Mouse (Mus musculus): ENCODE results near the gene Specc1. TPM values are rescaled to one million over a fixed set of nuclear protein-coding genes. Genes with fewer than 3 reads are reported as not detected.

The Specc1 gene
- total and polyA plus RNA-seq, 3 experiments, result 7.3 to 18.6 (median 15.5) TPM

DNA sequence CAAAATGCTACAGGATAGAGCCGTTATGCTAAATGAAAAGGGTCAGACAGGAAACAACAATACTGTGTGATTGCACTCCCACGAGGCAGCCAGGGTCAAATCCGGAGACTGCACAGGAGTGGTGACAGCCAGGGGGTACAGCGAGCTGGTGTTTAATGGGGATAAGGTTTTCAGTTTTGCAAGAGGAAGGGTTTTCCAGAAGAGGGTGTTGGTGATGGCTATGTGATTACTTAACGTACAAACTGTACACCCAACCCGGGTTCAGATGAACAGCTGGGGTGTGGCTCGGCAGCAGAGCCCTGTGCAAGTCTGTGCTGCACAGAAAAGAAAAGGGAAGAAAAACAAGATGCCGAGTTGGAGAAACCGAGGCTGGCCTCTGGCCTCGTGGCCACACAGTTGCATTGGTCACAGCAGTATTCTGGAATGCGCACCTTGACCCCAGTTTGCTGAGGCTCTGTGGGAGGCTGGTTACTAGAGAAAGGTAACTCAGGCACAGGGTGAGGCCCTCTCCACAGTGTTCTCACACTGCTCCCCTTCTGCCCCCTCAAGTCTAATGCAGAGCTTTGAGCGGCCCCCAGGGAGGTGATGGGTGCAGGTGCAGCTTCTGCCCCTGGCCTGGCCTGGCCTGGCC lies 284.2 kb downstream of the Specc1 start:
- no peak overlapping the region for H3K4me2 ChIP-seq (ENCODE audit: insufficient read depth, low read depth, poor library complexity, severe bottlenecking)
- H3K9me3 ChIP-seq (replicated peaks; ENCODE audit: low read length), result peaks cover 10% of the 10 kb centered on the region
- H3K36me3 ChIP-seq (replicated peaks in 1 of 2; ENCODE audit: control insufficient read depth in 1 of 2, insufficient read depth in 1 of 2, low read length in 1 of 2), result no peaks in the 10 kb centered on the region
- H3K27me3 ChIP-seq (replicated peaks), result peaks cover 4% of the 10 kb centered on the region
- TF ChIP-seq MAFK (IDR thresholded peaks at IDR 0.05; ENCODE audit: insufficient replicate concordance, low read length), result no peak
- no peak for TF ChIP-seq PAX5 (IDR thresholded peaks at IDR 0.05; ENCODE audit: low read length)
- TF ChIP-seq NELFE (IDR thresholded peaks at IDR 0.05; ENCODE audit: low read depth, low read length), result no peak
- dilution Hi-C loops (cut with MboI; ENCODE audit: extremely low pct_ligation_motif_present, extremely low pct_unique_long_range_greater_than_20kb, low sequenced_read_pairs), result no loop called here
- no peaks in the 10 kb centered on the region for H3K79me2 ChIP-seq (replicated peaks; ENCODE audit: control insufficient read depth, extremely low read depth, insufficient read depth, poor library complexity, severe bottlenecking)
- 0 out of 4 replicates have a peak, but pooled peaks cover 0 to 3% of the 10 kb centered on the region in 2 experiments for H3K4me1 ChIP-seq (ENCODE audit: control insufficient read depth in 1 of 2, insufficient read depth in 2 of 2)
- no peak overlapping the region for H3K27ac ChIP-seq (ENCODE audit: insufficient read depth, low read depth)
- no peak for DNase-seq (ENCODE audit: extremely low read depth)
- in situ Hi-C loops (cut with MboI; ENCODE audit: low pct_ligation_motif_present, low pct_unique_long_range_greater_than_20kb, low sequenced_read_pairs), result no loop called here
- H3K4me3 ChIP-seq (replicated peaks in 1 of 3; ENCODE audit: low read depth in 2 of 3, low read length in 2 of 3, poor library complexity in 1 of 3), result no peak overlapping the region
- H3K9ac ChIP-seq (ENCODE audit: insufficient read depth, low read depth), result no peak overlapping the region

DNA sequence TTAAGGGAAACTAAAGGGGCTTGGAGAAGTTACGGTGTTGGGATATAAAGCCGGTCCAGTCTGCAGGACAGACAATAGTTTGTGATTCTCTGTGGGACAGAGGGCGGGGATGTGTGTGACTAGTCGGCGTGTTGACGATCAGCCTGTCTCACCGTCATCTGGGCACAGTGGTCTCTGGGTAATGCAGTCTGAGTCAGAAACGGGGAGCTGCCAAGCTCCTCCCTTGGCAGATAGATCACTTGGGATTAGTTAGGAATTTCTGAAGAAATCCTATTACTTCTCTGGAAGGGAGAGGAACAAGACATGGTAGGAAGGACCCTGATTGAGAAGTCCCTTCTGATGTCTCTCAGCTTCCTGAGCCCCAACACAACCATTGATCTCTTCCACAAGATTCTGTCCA lies 287.3 kb downstream of the Specc1 start:
- peaks cover under 1 to 5% of the 10 kb centered on the region in 2 experiments; a peak in 2 of 4 replicates for H3K4me1 ChIP-seq (ENCODE audit: control insufficient read depth in 1 of 2, insufficient read depth in 2 of 2)
- H3K27me3 ChIP-seq (replicated peaks), result peaks cover 14% of the 10 kb centered on the region
- no peak overlapping the region for H3K27ac ChIP-seq (ENCODE audit: insufficient read depth, low read depth)
- DNase-seq (ENCODE audit: extremely low read depth), result no peak
- H3K4me2 ChIP-seq (ENCODE audit: insufficient read depth, low read depth, poor library complexity, severe bottlenecking), result no peak overlapping the region
- peaks cover 20% of the 10 kb centered on the region for H3K9me3 ChIP-seq (replicated peaks; ENCODE audit: low read length)
- no peaks in the 10 kb centered on the region for H3K36me3 ChIP-seq (replicated peaks in 1 of 2; ENCODE audit: control insufficient read depth in 1 of 2, insufficient read depth in 1 of 2, low read length in 1 of 2)
- H3K4me3 ChIP-seq (replicated peaks in 1 of 3; ENCODE audit: low read depth in 2 of 3, low read length in 2 of 3, poor library complexity in 1 of 3), result no peak overlapping the region
- H3K79me2 ChIP-seq (replicated peaks; ENCODE audit: control insufficient read depth, extremely low read depth, insufficient read depth, poor library complexity, severe bottlenecking), result no peaks in the 10 kb centered on the region
- in situ Hi-C loops (cut with MboI; ENCODE audit: low pct_ligation_motif_present, low pct_unique_long_range_greater_than_20kb, low sequenced_read_pairs), result no loop called here
- dilution Hi-C loops (cut with MboI; ENCODE audit: extremely low pct_ligation_motif_present, extremely low pct_unique_long_range_greater_than_20kb, low sequenced_read_pairs), result no loop called here
- TF ChIP-seq ELF1 (IDR thresholded peaks at IDR 0.05; ENCODE audit: low read depth, low read length) (no peak), CHD1 (IDR thresholded peaks at IDR 0.05; ENCODE audit: low read depth, low read length) (no peak), CHD2 (IDR thresholded peaks at IDR 0.05; ENCODE audit: low read length) (no peak), EP300 (IDR thresholded peaks at IDR 0.05; ENCODE audit: low read length) (no peak), MAZ (IDR thresholded peaks at IDR 0.05; ENCODE audit: low read depth, low read length) (no peak), NELFE (IDR thresholded peaks at IDR 0.05; ENCODE audit: low read depth, low read length) (no peak), IRF4 (IDR thresholded peaks at IDR 0.05; ENCODE audit: low read depth, low read length) (no peak), USF2 (conservative IDR thresholded peaks at IDR 0.05; ENCODE audit: low read depth, low read length) (no peak), RCOR1 (conservative IDR thresholded peaks at IDR 0.05; ENCODE audit: low read depth, low read length) (no peak), MXI1 (IDR thresholded peaks at IDR 0.05; ENCODE audit: low read depth, low read length) (no peak), NRF1 (IDR thresholded peaks at IDR 0.05; ENCODE audit: low read depth, low read length) (no peak), ZMIZ1 (IDR thresholded peaks at IDR 0.05; ENCODE audit: low read depth, low read length) (no peak)
- no peak overlapping the region for H3K9ac ChIP-seq (ENCODE audit: insufficient read depth, low read depth)

Measured in CH12.LX (cell line).